Mouse (Mus musculus) effector memory CD4-positive, alpha-beta T cell, adult 5 months (primary cell): Measurements from ENCODE around the gene Mmp9. TPM values are rescaled to one million over a fixed set of nuclear protein-coding genes. Genes with fewer than 3 reads are reported as not detected.

Experiments used
- polyA plus RNA-seq: library from polyadenylated mRNA; unstranded; fragments of 100-300 nt; shearing (Covaris generic); gene quantifications from one replicate; pipeline ENCODE4 v1.2.1, GENCODE M21; 2017

The Mmp9 gene
- polyA plus RNA-seq, result 3.1 TPM

GRCm38 (mm10) chr2:164940140-164940830 is at the start of gene Mmp9:
TSS of gene Mmp9 (plus strand) at chr2:164940780.

DNA sequence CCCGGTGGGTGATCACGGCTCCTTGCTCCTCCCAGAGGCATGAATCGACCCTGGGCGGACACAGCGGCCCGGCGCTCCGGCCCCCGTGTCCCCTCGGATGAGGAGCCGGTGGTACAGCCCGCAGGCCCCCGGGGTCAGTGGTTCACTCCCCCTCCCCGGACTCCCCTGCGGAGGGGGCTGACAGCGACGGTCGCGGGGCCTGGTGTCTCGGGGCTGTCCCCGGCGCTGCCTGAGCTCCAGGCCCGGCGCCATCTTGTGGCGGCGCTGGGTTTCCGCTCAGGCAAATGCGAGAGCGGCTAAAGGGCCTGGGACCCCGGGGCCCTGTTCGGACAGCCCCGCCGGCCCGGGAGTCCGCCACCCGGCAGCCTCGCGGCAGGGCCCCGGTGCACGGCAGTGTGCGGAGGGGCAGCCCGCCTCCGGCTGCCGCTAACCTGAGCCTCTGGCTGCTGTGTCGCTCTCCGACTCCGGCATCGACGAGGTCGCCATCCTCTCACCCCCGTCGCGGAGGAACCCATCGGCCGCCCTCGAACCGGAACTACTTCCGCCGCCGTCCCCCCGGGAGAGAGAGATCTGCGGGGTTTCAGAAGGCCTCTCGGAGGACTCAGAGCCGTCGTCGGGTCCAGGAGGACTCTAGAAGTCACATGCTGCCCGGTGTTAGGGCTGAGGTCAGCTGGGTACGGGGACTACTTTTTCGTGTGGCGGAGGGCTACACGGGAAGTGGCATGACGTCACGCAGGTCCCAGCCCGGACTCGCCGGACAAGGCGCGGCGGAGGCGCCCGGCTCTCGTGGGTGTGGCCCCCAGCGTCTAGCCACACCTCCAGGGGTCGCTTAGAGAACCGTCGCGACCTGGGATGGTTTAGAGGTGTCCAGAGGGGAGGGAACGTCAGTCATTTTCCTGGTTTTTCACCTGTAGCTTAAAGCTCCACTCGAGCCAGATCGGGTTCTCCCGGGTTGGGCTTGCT is 29.2 kb upstream of the Mmp9 start, which contains the start of gene Zfp335:
Gene Zfp335 (minus strand): TSS at position 672 of the 963 bp plus-strand sequence.

GRCm38 (mm10) chr2:164960716-164961441 is 20.3 kb downstream of the Mmp9 start, which contains the start of gene Slc12a5:
TSS of gene Slc12a5 (plus strand) at chr2:164960802.

Other genes starting within 250 kb of the Mmp9 start
- gene Spint4, start 242.3 kb upstream of the Mmp9 start, polyA plus RNA-seq, result not detected
- gene Spint5, start 225.5 kb upstream of the Mmp9 start, polyA plus RNA-seq, result not detected
- gene Wfdc3, start 194.8 kb upstream of the Mmp9 start, polyA plus RNA-seq, result 0.31 TPM
- 53.3 TPM for gene Dnttip1, start 194.8 kb upstream of the Mmp9 start, polyA plus RNA-seq
- 0.85 TPM for gene Ube2c, start 170.9 kb upstream of the Mmp9 start, polyA plus RNA-seq
- gene Tnnc2, start 160.8 kb upstream of the Mmp9 start, polyA plus RNA-seq, result not detected
- gene Snx21, start 155.0 kb upstream of the Mmp9 start, polyA plus RNA-seq, result 3.2 TPM
- gene Acot8, start 135.9 kb upstream of the Mmp9 start, polyA plus RNA-seq, result 27.0 TPM
- gene Zswim3, start 135.7 kb upstream of the Mmp9 start, polyA plus RNA-seq, result 3.1 TPM
- 14.0 TPM for gene Zswim1, start 118.1 kb upstream of the Mmp9 start, polyA plus RNA-seq
- gene Spata25, start 112.2 kb upstream of the Mmp9 start, polyA plus RNA-seq, result not detected
- gene Ctsa, start 107.9 kb upstream of the Mmp9 start, polyA plus RNA-seq, result 127 TPM
- gene Neurl2, start 107.3 kb upstream of the Mmp9 start, polyA plus RNA-seq, result 0.77 TPM
- gene Pltp, start 83.1 kb upstream of the Mmp9 start, polyA plus RNA-seq, result 5.0 TPM
- gene Pcif1, start 61.5 kb upstream of the Mmp9 start, polyA plus RNA-seq, result 133 TPM
- 40.2 TPM for gene Zfp335, start 29.0 kb upstream of the Mmp9 start, polyA plus RNA-seq
- 0.54 TPM for gene Slc12a5, start 20.0 kb downstream of the Mmp9 start, polyA plus RNA-seq
- gene Ncoa5, start 94.1 kb downstream of the Mmp9 start, polyA plus RNA-seq, result 36.7 TPM
- gene Cd40, start 114.8 kb downstream of the Mmp9 start, polyA plus RNA-seq, result not detected
- gene 1700025C18Rik, start 150.0 kb downstream of the Mmp9 start, polyA plus RNA-seq, result not detected